Mouse (Mus musculus) hindbrain, embryonic 16.5 days (tissue): ENCODE data around the gene Tcp11. TPM values are rescaled to one million over a fixed set of nuclear protein-coding genes. Genes with fewer than 3 reads are reported as not detected.

Experiments used
- ATAC-seq: fragments of 200-750 bp; cut with Nextera tagmentation; 2 replicates; pipeline ENCODE4 v1.8.0; 2017; ENCODE audit warnings: moderate TSS enrichment, moderate library complexity
- H3K27ac ChIP-seq: fragments of 300-500 bp; sonication (generic); 2 replicates; pipeline ENCODE4 v1.5.1; 2014; ENCODE audit warnings: low read depth, mild to moderate bottlenecking, control low read depth, low read length, moderate library complexity
- H3K27me3 ChIP-seq: fragments of 300-500 bp; sonication (generic); replicated peaks from 2 replicates; pipeline ENCODE4 v1.6.1; 2014; ENCODE audit warnings: low read length; ENCODE audit not compliant: control insufficient read depth, insufficient read depth
- H3K36me3 ChIP-seq: fragments of 300-500 bp; sonication (generic); 2 replicates; pipeline ENCODE4 v1.6.1; 2014; ENCODE audit warnings: mild to moderate bottlenecking, low read length, moderate library complexity, mixed read lengths; ENCODE audit not compliant: control insufficient read depth, insufficient read depth
- H3K4me1 ChIP-seq: fragments of 300-500 bp; sonication (generic); 2 replicates; pipeline ENCODE4 v1.6.1; 2014; ENCODE audit warnings: low read depth, low read length; ENCODE audit not compliant: control insufficient read depth, insufficient read depth
- H3K4me2 ChIP-seq: fragments of 300-500 bp; sonication (generic); 2 replicates; pipeline ENCODE4 v1.6.1; 2014; ENCODE audit warnings: mild to moderate bottlenecking, low read length, control low read depth, moderate library complexity
- H3K4me3 ChIP-seq: fragments of 300-500 bp; sonication (generic); 2 replicates; pipeline ENCODE4 v1.5.1; 2014; ENCODE audit warnings: mild to moderate bottlenecking, low read length, control low read depth, moderate library complexity
- H3K9ac ChIP-seq: fragments of 300-500 bp; sonication (generic); 2 replicates; pipeline ENCODE4 v1.6.1; 2014; ENCODE audit warnings: low read depth, mild to moderate bottlenecking, control low read depth, low read length, moderate library complexity
- H3K9me3 ChIP-seq: fragments of 300-500 bp; sonication (generic); 2 replicates; pipeline ENCODE4 v1.6.1; 2014; ENCODE audit warnings: mild to moderate bottlenecking, low read length, moderate library complexity; ENCODE audit not compliant: control insufficient read depth
- WGBS: fragments of 180-500 bp; shearing (Covaris S2); extraction: QIAGEN DNeasy Blood & Tissue Kit; methylation state at CpG from one replicate; pipeline ENCODE4 v1.1.7; 2014; 5-methylcytosine and 5-hydroxymethylcytosine counted together
- polyA plus RNA-seq: library from polyadenylated mRNA; unstranded; fragments of >200 nt; fragmentation: Nextera tagmentation; extraction: Ambion mirVana; gene quantifications from 2 replicates; pipeline ENCODE4 v1.2.1, GENCODE M21; 2015

Gene Tcp11
- polyA plus RNA-seq, 1 experiment from 2014 or later = 1.6 TPM

DNA sequence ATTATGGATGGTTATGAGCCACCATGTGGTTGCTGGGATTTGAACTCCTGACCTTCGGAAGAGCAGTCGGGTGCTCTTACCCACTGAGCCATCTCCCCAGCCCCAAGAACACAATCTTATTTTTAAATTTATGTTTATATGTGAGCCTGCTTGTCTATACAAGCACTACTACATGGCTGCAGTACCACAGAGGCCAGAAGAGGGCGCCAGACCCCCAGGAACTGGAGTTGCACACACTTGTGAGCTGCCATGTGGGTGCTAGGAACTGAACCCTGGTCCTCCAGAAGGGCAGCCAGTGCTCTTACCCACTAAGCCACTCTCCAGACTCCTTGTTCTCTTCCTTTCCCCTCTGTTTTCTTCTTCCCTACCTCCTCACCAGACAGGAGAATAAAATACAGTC lies 13.4 kb upstream of the Tcp11 start:
- H3K9ac ChIP-seq = no peak overlapping the region
- H3K27ac ChIP-seq = no peak overlapping the region
- H3K9me3 ChIP-seq = 0 out of 2 replicates have a peak, but pooled peaks cover 2% of the 10 kb centered on the region
- H3K36me3 ChIP-seq = no peaks in the 10 kb centered on the region
- no peak for ATAC-seq
- H3K4me1 ChIP-seq = no peaks in the 10 kb centered on the region; the same call in 1 of the 2 replicates
- no peak overlapping the region for H3K4me2 ChIP-seq
- H3K27me3 ChIP-seq = no peaks in the 10 kb centered on the region
- WGBS = 89% methylated on average over 3 of the region's 3 CpGs
- no peak overlapping the region for H3K4me3 ChIP-seq

DNA sequence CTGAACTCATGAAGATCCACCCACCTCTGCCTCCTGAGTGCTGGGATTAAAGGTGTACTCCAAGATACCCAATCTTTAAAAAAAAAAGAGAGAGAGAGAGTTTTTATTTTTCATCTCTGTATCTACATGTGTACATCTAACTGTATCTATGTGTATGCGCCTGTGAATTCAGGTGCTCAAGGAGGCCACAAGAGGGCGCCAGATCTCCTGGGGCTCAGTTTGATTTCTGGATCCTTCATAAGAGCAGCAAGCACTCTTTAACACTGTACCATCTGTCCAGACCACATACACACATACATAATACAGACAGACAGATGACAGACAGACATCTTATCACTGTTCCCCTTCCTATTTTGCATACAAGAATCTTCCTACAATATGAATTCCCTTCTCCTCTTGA lies 11.9 kb upstream of the Tcp11 start:
- Histone ChIP-seq H3K4me1 (no peaks in the 10 kb centered on the region), H3K9me3 (0 out of 2 replicates have a peak, but pooled peaks cover 2% of the 10 kb centered on the region), H3K4me2 (no peak overlapping the region), H3K36me3 (no peaks in the 10 kb centered on the region), H3K27ac (no peak overlapping the region), H3K9ac (no peak overlapping the region), H3K27me3 (no peaks in the 10 kb centered on the region), H3K4me3 (no peak overlapping the region)
- ATAC-seq = no peak
- 92% methylated on average over 2 of the region's 2 CpGs for WGBS

DNA sequence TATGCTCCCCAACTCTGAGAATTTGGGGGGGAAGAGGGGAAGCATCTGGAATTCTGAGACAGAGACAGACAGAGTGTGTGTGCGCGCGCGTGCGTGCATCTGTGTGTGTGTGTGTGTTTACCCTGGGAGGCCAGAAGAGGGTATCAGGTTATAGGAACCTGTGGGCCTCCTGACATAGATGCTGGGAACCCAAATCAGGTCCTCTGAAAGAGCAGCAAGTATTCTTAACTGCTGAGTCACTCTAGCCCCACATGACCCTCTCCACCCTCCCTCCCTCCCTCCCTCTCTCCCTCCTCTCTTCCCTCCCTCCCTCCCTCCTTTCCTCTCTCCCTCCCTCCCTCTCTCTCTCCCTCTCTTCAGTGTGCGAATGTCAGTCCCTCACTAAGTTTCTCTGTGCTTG lies 8.3 kb upstream of the Tcp11 start:
- 92% methylated on average over 6 of the region's 6 CpGs for WGBS
- H3K36me3 ChIP-seq = no peaks in the 10 kb centered on the region
- no peaks in the 10 kb centered on the region for H3K9me3 ChIP-seq
- peaks cover 3% of the 10 kb centered on the region; the same call in 1 of the 2 replicates for H3K4me1 ChIP-seq
- no peaks in the 10 kb centered on the region; the same call in 1 of the 2 replicates for H3K27me3 ChIP-seq
- H3K4me2 ChIP-seq = no peak overlapping the region
- no peak overlapping the region for H3K9ac ChIP-seq
- ATAC-seq = no peak
- H3K27ac ChIP-seq = no peak overlapping the region
- no peak overlapping the region for H3K4me3 ChIP-seq

DNA sequence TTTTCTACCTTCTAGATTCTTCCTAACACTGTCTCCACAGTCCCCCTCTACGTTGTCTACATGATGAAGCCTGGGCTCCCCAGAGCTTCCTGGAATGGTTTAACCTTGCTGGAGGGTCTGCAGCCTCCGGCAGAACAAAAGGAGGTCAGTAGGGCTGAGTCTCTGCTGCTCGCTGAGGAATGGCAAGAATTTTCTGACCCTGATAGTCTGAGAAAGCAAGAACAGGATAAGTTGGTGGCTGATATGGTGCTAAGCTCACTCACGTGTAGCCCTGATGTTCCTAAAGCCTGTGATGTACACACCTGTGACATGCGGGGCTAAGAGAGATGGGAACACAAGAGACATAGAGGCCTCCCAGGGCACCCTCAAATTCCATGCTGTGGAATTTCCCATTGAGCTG lies 7.0 kb upstream of the Tcp11 start:
- no peak for ATAC-seq
- no peak overlapping the region for H3K27ac ChIP-seq
- H3K4me1 ChIP-seq = peaks cover 3% of the 10 kb centered on the region; the same call in 1 of the 2 replicates
- no peak overlapping the region for H3K4me2 ChIP-seq
- no peaks in the 10 kb centered on the region for H3K9me3 ChIP-seq
- H3K36me3 ChIP-seq = no peaks in the 10 kb centered on the region
- 15% methylated on average over 5 of the region's 5 CpGs for WGBS
- no peak overlapping the region for H3K9ac ChIP-seq
- H3K4me3 ChIP-seq = no peak overlapping the region
- H3K27me3 ChIP-seq = no peaks in the 10 kb centered on the region; the same call in 1 of the 2 replicates

DNA sequence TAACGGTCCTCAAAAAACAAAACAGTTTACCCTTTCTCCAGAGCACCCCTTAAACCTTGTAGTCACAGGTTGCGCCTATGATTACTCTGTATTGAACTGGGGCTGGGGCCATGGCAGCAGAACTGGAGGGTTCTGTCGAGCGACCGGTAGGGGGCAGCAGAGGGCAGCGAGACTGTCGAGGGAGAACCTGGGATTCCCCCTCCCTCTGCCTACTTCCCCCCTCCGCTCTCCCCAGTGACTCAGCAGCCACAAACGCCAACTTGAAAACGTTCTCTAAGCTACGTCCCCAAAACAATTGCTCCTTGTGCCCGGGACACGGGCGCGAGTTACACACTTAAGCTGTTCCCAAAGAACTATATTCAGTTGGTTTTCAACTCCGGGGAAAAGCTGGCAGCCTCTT lies 4.5 kb upstream of the Tcp11 start:
- Histone ChIP-seq H3K4me1 (peaks cover 5% of the 10 kb centered on the region; the same call in 1 of the 2 replicates), H3K36me3 (no peaks in the 10 kb centered on the region), H3K27ac (no peak overlapping the region), H3K4me3 (peak overlapping the region; percentile 20; the same call in 1 of the 2 replicates), H3K9ac (no peak overlapping the region; the same call in 1 of the 2 replicates), H3K9me3 (no peaks in the 10 kb centered on the region), H3K4me2 (peak overlapping the region; percentile 50), H3K27me3 (no peaks in the 10 kb centered on the region; the same call in 1 of the 2 replicates)
- peak; percentile 78 for ATAC-seq
- WGBS = 1% methylated on average over 16 of the region's 16 CpGs

DNA sequence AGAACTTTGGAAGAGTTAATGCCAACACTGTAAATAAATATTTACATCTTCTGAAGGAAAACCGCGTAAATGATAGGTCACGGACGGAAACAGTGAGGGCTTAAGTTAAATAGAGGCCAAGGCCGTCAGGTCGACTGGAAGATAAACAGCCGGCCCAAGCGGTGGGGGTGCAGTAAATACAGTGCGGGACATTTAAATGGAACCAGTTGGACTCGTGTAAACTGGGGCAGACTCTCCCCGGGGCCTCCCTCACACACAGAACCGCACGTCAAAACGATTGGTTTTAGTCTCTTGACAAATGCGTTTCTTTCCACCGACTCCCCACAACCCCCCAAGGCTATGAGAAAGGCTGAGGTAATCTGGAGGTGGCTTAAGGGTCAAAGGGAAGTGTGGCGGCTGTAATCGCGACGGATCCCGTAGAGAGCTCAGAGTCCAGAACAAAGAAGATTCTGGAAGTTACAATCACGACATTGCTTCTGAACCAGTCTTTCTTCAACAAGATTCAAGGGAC lies 4.0 kb upstream of the Tcp11 start:
- H3K9me3 ChIP-seq = no peaks in the 10 kb centered on the region
- 24% methylated on average over 22 of the region's 22 CpGs for WGBS
- no peaks in the 10 kb centered on the region; the same call in 1 of the 2 replicates for H3K27me3 ChIP-seq
- H3K4me3 ChIP-seq = no peak overlapping the region
- no peaks in the 10 kb centered on the region for H3K36me3 ChIP-seq
- no peak overlapping the region; the same call in 1 of the 2 replicates for H3K9ac ChIP-seq
- H3K4me1 ChIP-seq = peaks cover 8% of the 10 kb centered on the region; the same call in 1 of the 2 replicates
- no peak for ATAC-seq
- no peak overlapping the region for H3K4me2 ChIP-seq
- no peak overlapping the region for H3K27ac ChIP-seq

DNA sequence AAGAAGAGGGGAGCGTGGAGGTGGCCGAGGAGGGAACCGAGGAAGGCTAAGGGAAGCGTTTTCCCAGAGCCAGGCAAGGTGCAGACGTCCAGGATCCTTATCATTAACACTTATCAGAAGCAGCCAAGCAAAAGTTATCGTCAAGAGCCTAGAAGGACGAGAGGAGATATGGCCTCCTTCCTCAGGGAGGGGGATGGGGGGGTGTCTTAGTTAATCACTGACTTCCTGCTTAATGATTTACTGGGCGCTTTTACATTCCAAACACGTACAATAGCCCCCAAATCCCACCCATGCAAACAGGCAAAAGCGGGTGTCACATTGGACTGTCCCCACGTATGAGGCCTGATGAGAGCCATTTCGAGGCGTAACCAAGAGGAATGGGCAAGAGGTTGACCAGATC lies 2.4 kb upstream of the Tcp11 start:
- Histone ChIP-seq H3K27ac (no peak overlapping the region), H3K9me3 (no peaks in the 10 kb centered on the region), H3K9ac (no peak overlapping the region), H3K27me3 (no peaks in the 10 kb centered on the region; the same call in 1 of the 2 replicates), H3K4me1 (peaks cover 10% of the 10 kb centered on the region; the same call in 1 of the 2 replicates), H3K4me3 (no peak overlapping the region), H3K4me2 (no peak overlapping the region), H3K36me3 (no peaks in the 10 kb centered on the region)
- WGBS = 72% methylated on average over 13 of the region's 13 CpGs
- ATAC-seq = no peak

DNA sequence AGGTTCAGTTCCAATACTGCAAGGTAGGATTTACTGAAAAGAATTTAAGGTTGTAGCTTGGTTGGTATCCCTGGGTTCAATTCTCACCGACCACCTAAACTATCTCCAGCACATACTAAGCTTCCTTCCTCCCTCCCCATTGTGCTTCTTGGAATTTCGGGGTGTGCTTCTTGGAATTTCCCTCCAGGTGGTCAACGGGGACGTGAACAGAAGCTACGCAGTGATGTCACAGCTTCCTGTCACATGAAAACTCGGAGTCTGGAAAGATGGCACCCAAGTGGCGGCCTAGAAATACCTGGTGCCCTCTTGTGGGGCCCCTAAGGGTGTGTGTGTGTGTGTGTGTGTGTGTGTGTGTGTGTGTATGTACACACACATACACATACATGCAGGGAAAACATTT lies 1.4 kb upstream of the Tcp11 start:
- ATAC-seq = no peak
- 90% methylated on average over 7 of the region's 7 CpGs for WGBS
- no peak overlapping the region for H3K9ac ChIP-seq
- H3K27me3 ChIP-seq = no peaks in the 10 kb centered on the region; the same call in 1 of the 2 replicates
- H3K9me3 ChIP-seq = no peaks in the 10 kb centered on the region
- no peak overlapping the region for H3K27ac ChIP-seq
- H3K4me2 ChIP-seq = no peak overlapping the region
- no peaks in the 10 kb centered on the region for H3K36me3 ChIP-seq
- H3K4me3 ChIP-seq = no peak overlapping the region
- H3K4me1 ChIP-seq = peaks cover 10% of the 10 kb centered on the region; the same call in 1 of the 2 replicates

DNA sequence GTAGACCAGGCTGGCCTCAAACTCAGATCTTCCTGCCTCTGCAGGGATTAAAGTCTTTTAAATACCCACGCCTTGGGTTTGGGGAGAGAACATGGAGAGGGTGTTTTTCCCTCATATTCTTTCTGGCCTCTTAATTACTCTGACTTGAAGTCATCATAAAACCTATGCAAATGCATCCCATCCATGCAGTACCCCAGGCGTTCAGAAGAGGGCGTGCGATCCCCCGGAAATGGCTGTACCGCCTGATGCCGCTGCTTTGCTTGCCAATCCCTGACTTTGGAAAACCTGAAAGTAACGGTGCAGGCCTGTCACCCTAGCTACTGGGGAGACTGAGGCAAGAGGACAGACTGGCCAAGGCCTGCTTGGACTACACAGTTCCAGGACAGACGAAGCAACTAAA lies 946 bp upstream of the Tcp11 start:
- WGBS = 46% methylated on average over 9 of the region's 9 CpGs
- ATAC-seq = no peak
- no peaks in the 10 kb centered on the region; the same call in 1 of the 2 replicates for H3K27me3 ChIP-seq
- no peak overlapping the region for H3K4me2 ChIP-seq
- H3K4me3 ChIP-seq = no peak overlapping the region
- H3K4me1 ChIP-seq = peaks cover 10% of the 10 kb centered on the region; the same call in 1 of the 2 replicates
- no peaks in the 10 kb centered on the region for H3K36me3 ChIP-seq
- no peaks in the 10 kb centered on the region for H3K9me3 ChIP-seq
- no peak overlapping the region for H3K9ac ChIP-seq
- no peak overlapping the region for H3K27ac ChIP-seq
